Mouse (Mus musculus) forebrain, postnatal 0 days (tissue): ENCODE results near the gene Akr1c18. TPM values are rescaled to one million over a fixed set of nuclear protein-coding genes. Genes with fewer than 3 reads are reported as not detected.

Experiments
- ATAC-seq: fragments of 200-750 bp; cut with Nextera tagmentation; 2 replicates; pipeline ENCODE4 v1.8.0; 2017; ENCODE audit warnings: mild to moderate bottlenecking, moderate library complexity
- DNase-seq: peaks from one replicate; pipeline ENCODE4 v3.0.0-alpha.2; 2015
- H3K27ac ChIP-seq: fragments of 300-500 bp; sonication (generic); 2 replicates; pipeline ENCODE4 v1.5.1; 2014; ENCODE audit warnings: low read depth, mild to moderate bottlenecking, antibody characterized with exemption, low read length, moderate library complexity, mixed read lengths
- H3K27me3 ChIP-seq: fragments of 300-500 bp; sonication (generic); 2 replicates; pipeline ENCODE4 v1.6.1; 2014; ENCODE audit warnings: mild to moderate bottlenecking, low read length, mixed read lengths; ENCODE audit not compliant: insufficient read depth
- H3K36me3 ChIP-seq: fragments of 300-500 bp; sonication (generic); 2 replicates; pipeline ENCODE4 v1.6.1; 2014; ENCODE audit warnings: mild to moderate bottlenecking, moderate library complexity; ENCODE audit not compliant: insufficient read depth
- H3K4me1 ChIP-seq: fragments of 300-500 bp; sonication (generic); 2 replicates; pipeline ENCODE4 v1.6.1; 2014; ENCODE audit warnings: antibody characterized with exemption; ENCODE audit not compliant: insufficient read depth
- H3K4me2 ChIP-seq: fragments of 300-500 bp; sonication (generic); 2 replicates; pipeline ENCODE4 v1.6.1; 2014; ENCODE audit warnings: low read depth, mild to moderate bottlenecking, moderate library complexity
- H3K4me3 ChIP-seq: fragments of 300-500 bp; sonication (generic); 2 replicates; pipeline ENCODE4 v1.5.1; 2014; ENCODE audit warnings: low read depth, low read length, mixed read lengths
- H3K9ac ChIP-seq: fragments of 300-500 bp; sonication (generic); 2 replicates; pipeline ENCODE4 v1.6.1; 2014; ENCODE audit warnings: mild to moderate bottlenecking
- H3K9me3 ChIP-seq: fragments of 300-500 bp; sonication (generic); 2 replicates; pipeline ENCODE4 v1.6.1; 2016; ENCODE audit warnings: low read length
- CTCF ChIP-seq: sonication (generic); IDR thresholded peaks from 2 replicates; pipeline ENCODE4 v1.5.1; 2016; ENCODE audit warnings: antibody characterized with exemption, control low read depth, low read depth
- polyA plus RNA-seq: library from polyadenylated mRNA; unstranded; fragments of >200 nt; fragmentation: Nextera tagmentation; extraction: Ambion mirVana; gene quantifications from 2 replicates; pipeline ENCODE4 v1.2.1, GENCODE M21; 2015
- total RNA-seq: library from RNA; depleted of rRNA; stranded (reverse); fragments of >200 nt; gene quantifications from 2 replicates; pipeline ENCODE4 v1.2.3, GENCODE M21; 2014; rRNA removed

Gene Akr1c18
- total and polyA plus RNA-seq, 2 experiments from 2014 or later = 0.76 to 1.1 TPM

GRCm38 (mm10) chr13:4102721-4103120 lies 47.7 kb downstream of the Akr1c18 start:
- no peak overlapping the region for H3K27ac ChIP-seq
- no peak overlapping the region for H3K4me3 ChIP-seq
- no peaks in the 10 kb centered on the region for H3K36me3 ChIP-seq
- no peak for ATAC-seq
- H3K9ac ChIP-seq = no peak overlapping the region
- H3K4me1 ChIP-seq = no peaks in the 10 kb centered on the region
- TF ChIP-seq CTCF = no peak
- no peak overlapping the region for H3K4me2 ChIP-seq
- H3K9me3 ChIP-seq = no peaks in the 10 kb centered on the region
- no peaks in the 10 kb centered on the region for H3K27me3 ChIP-seq
- no peak for DNase-seq

DNA sequence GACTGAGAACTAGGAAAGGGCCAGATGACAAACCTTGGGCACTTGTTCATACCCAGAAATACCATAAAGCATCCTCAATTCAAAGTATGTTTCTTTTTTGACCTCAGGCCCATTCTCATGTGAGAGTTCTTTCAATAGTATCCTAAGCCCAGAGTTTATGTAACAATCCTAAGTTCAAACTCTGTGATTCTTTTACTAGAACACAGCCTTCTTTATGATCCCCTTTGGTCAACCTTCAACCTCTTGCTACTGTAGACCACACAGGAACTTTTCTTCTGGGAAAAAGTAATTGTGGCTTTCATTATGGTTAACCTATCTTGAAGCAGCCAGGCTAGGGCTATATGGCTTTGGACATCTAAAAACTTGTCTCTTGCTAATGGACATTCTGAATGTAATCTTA lies 48.8 kb downstream of the Akr1c18 start:
- no peak for ATAC-seq
- TF ChIP-seq CTCF = no peak

More for the DNA sequence above, 48.8 kb downstream of the Akr1c18 start:
- Histone ChIP-seq H3K4me1 (no peaks in the 10 kb centered on the region), H3K4me3 (no peak overlapping the region), H3K27ac (no peak overlapping the region), H3K27me3 (no peaks in the 10 kb centered on the region), H3K4me2 (no peak overlapping the region), H3K36me3 (no peaks in the 10 kb centered on the region), H3K9ac (no peak overlapping the region), H3K9me3 (no peaks in the 10 kb centered on the region)
- DNase-seq = no peak

Other genes starting within 250 kb of the Akr1c18 start
- gene Net1, start 232.4 kb downstream of the Akr1c18 start, total RNA-seq = 12.2 and 20.4 TPM in 2 replicates
- 11.4 and 12.4 TPM in 2 replicates for gene Net1, start 232.4 kb downstream of the Akr1c18 start, polyA plus RNA-seq
- not detected in 2 replicates for gene Tubal3, start 232.4 kb downstream of the Akr1c18 start, total RNA-seq
- 0.05 TPM in 1 of 2 replicates, not detected in the other for gene Tubal3, start 232.4 kb downstream of the Akr1c18 start, polyA plus RNA-seq
- 0.38 and 0.57 TPM in 2 replicates for gene Ucn3, start 205.3 kb downstream of the Akr1c18 start, total RNA-seq
- 0.68 and 0.77 TPM in 2 replicates for gene Ucn3, start 205.3 kb downstream of the Akr1c18 start, polyA plus RNA-seq
- gene Akr1c14, start 101.6 kb downstream of the Akr1c18 start, total RNA-seq = 2.2 and 2.6 TPM in 2 replicates
- 0.71 and 1.1 TPM in 2 replicates for gene Akr1c14, start 101.6 kb downstream of the Akr1c18 start, polyA plus RNA-seq
- gene Akr1c13, start 40.5 kb upstream of the Akr1c18 start, total RNA-seq = 0.33 and 1.7 TPM in 2 replicates
- 1.8 and 2.3 TPM in 2 replicates for gene Akr1c13, start 40.5 kb upstream of the Akr1c18 start, polyA plus RNA-seq
- gene Akr1c19, start 78.0 kb upstream of the Akr1c18 start, total RNA-seq = 5.3 and 8.5 TPM in 2 replicates
- gene Akr1c19, start 78.0 kb upstream of the Akr1c18 start, polyA plus RNA-seq = 10.5 and 15.3 TPM in 2 replicates
- gene Akr1c12, start 128.8 kb upstream of the Akr1c18 start, total RNA-seq = not detected in 2 replicates
- gene Akr1c12, start 128.8 kb upstream of the Akr1c18 start, polyA plus RNA-seq = 0.22 and 0.52 TPM in 2 replicates